Mouse (Mus musculus) left cerebral cortex, adult 8-10 months (tissue): ENCODE data around the gene Rexo1. TPM values are rescaled to one million over a fixed set of nuclear protein-coding genes. Genes with fewer than 3 reads are reported as not detected.
A peak's percentile ranks its signal among the peaks of the same experiment; 100 is the strongest.
"Not testable (repeated sequence)": the region's sequence is repeated elsewhere in the genome, so short reads cannot be mapped to it uniquely, and the experiment has no call there.

ENCODE experiments used
- DNase-seq, 2 experiments: peaks; one replicate each; pipeline ENCODE4 v3.0.0; 2022; ENCODE audit warnings: low spot score in 2 of 2
- total RNA-seq, 4 experiments: library from RNA; stranded (reverse); gene quantifications; 2 replicates each; pipeline ENCODE4 v1.2.4; 2022

The Rexo1 gene
- total RNA-seq: 10 to 100 TPM; 40.7 to 46.6 (median 44.7) TPM

DNA sequence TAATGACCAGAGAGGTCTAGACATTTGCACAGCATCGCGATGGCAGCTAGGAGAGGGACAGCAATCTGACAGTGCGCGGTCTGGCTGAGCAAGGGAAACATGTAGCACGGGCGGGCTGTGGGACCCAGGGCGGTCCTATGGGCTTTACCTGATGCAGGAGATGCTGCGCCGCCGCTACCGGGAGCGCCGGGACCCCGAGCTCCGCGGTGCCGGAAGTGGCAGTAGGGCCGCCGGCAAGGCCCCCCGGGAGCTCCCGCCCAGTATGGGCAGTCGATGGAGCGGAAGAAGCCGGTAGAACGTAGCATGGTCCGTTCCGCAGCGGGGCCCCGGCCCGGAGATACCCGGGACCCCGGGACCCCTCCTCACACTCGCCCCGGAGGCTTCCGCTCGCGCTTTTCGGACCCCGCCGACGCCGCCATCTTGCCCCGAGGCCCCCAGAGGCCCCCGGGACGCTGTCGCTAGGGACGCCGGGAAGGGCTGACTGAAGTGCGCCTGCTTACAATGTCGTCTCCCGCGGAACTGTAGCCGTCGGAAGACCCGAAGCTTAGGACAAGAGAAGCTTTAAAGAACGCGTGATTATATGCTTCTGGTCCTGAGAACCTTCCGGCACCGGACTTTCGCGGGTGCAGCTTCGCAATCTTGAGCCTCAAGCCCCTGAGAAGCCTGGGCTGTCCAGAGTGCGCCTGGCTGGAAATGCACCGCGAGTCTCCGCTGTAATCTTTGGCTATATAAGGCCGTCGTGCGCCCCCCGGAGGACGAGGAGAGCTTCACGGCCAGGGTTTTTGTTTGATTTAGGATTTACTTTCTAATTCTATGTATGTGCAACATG lies at the start of gene Rexo1:
Gene Rexo1, minus strand, starts transcription at position 445 of the 829 bp plus-strand sequence.
- peak; percentile 89 to 92 for DNase-seq

DNA sequence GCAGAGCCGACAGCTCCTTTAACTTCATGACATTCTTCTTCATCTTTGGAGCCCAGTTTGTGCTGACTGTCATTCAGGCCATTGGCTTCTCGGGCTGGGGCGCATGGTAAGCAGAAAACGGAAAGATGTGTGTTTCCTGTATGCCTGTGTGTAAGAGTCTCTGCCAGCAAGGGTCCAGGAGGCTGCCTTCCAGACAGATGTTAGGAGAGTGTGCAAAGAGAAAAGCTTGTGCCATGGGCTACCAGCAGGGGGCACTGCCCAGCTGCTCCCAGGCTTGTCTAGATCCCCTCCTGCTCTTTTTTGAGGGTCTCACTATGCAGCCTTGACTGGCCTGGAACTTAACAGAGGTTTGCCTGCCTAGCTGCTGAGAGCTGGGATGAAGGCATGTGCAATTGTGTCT lies 49.7 kb upstream of the Rexo1 start:
- DNase-seq: no peak

DNA sequence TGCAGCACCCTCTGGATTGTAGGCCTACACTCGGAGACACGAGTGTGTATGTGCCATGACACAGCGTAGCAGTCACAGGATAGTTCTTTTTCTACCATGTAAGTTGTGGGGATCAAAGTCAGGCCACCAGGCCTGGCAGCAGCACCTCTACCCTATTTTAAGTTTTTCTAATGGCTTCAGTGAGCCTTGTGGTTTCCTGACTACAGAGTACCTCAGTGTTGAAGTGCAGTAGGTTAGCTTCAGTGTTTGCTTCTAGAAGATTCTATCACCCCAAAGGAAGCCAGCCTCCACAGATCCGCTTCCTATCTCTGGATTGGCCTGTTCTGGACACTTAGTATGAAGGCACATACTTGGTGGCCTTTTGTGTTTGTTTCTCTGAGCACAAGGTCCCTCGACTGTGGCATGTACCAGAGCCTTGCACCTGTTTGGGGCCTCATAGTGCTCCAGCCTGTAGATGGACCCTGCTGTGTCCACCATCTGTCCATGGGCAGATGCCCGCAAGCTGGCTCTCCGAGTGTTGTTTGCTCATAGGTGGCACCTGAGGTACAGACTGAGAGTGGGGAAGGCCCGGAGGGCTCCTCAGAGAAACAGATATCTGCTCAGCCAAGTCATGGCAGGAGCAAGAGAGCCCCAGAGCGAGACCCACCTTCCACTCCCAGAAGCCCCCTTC lies 48.9 kb upstream of the Rexo1 start:
- DNase-seq: no peak

DNA sequence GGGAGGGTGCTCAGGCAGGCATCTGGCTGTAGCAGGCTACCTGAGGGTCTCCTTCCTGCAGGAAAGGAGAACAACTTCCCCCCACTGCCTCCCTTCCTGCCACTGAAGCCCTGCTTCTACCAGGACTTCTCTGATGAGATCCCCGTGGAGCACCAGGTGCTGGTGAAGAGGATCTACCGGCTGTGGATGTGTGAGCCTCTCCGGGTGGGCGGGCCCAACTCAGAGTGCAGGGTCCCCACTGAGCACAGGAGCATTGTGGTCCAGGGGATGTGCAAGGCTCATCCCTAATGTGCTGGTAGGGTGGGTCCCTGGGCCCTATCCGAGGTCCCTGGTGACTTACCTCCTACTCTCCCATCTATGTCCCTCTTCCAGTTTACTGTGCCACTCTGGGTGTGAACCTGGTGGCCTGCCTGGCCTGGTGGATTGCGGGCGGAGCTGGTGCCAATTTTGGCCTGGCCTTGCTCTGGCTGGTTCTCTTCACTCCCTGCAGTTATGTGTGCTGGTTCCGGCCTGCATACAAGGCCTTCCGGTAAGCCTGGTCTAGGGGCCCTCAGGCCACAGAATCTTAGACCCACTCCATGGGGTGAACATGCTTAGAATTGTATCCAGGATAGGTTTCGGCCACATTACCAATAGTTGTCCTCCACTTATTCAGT lies 48.0 kb upstream of the Rexo1 start:
- no peak for DNase-seq

DNA sequence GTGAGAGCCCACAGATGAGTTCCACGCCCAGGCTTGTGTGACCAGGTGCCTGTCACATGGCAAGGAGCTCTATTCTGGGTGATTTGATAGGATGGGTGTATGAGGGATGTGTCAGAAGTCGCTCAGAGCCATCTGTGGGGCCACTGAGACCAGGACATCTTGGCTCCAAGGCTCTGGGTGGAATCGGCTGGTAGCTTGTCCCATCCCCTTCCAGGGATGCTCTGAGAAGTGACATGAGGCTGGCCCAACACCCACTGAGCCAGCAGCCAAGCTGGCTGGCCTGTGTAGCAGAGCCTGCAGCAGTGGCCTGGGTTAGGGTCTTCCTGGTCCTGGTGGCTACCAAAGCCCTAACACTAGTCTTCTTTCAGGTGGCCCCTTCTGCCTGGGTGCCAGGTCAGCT lies 47.1 kb upstream of the Rexo1 start:
- DNase-seq: no peak

DNA sequence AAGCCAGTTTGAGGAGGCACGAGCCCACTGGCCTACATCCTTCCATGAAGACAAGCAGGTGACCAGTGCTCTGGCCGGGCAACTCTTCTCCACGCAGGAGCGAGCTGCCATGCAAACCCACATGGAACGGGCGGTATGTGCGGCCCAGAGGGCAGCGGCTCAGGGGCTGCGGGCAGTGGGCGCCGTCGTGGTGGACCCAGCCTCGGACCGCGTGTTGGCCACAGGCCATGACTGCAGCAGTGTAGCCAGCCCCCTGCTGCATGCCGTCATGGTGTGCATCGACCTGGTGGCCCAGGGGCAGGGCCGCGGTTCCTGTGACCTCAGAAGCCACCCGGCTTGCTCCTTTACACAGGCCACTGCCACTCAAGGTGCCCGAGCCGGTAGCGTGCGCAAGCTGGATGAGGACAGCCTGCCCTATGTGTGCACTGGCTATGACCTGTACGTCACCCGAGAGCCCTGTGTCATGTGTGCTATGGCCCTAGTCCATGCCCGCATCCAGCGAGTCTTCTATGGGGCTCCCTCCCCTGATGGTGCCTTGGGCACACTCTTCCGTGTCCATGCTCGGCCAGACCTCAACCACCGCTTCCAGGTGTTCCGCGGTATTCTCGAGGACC lies 45.5 kb upstream of the Rexo1 start:
- DNase-seq: no peak

DNA sequence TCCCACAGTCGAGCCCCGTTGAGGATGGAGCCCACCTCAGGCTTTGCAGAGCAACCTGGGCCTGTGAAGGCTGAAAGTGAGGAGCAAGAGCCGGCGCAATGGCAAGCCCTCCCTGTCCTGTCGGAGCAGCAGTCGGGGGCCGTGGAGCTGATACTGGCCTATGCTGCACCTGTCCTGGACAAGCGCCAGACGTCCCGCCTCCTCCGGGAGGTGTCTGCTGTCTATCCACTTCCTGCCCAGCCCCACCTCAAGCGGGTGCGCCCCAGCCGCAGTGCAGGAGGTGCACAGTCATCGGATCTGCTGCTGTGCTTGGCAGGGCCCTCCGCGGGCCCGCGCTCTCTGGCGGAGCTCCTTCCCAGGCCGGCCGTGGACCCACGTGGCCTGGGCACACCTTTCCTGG lies 44.9 kb upstream of the Rexo1 start:
- no peak for DNase-seq

DNA sequence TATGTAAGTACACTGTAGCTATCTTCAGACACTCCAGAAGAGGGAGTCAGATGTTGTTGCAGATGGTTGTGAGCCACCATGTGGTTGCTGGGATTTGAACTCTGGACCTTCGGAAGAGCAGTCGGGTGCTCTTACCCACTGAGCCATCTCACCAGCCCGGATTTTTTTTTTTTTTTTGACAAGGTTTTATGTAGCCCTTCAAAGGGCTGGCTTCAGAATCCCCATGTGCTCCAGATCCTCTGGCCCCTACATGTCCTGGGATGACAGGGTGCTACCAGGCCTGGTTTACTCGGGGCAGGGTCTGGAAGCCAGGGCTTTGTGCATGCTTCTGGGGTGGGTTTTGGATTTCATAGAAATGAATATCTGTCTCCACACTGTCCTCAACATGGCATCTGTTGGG lies 44.4 kb upstream of the Rexo1 start, which contains the start of gene Gm49322:
Gene Gm49322, plus strand, starts transcription at position 301 of the 400 bp plus-strand sequence.
- not testable (repeated sequence) for DNase-seq

DNA sequence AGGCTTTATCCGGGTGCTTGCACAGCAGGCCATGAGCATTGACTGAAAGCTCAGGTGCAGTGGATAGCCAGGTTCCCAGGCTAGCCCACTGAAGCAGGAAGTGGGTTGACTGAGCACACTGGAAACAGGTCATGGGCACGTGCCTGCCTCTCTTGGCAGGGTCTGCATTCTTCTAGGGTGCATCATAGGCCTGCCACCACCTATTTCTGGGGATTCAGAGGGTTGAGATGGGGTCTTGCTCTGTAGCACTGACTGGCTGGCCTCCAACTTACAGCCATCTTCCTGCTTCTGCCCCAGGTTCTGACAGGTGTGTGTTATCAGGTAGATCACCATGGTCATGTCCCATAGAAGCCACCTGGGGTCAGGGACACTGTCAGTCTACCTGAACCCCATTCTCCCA lies 43.6 kb upstream of the Rexo1 start:
- no peak for DNase-seq

DNA sequence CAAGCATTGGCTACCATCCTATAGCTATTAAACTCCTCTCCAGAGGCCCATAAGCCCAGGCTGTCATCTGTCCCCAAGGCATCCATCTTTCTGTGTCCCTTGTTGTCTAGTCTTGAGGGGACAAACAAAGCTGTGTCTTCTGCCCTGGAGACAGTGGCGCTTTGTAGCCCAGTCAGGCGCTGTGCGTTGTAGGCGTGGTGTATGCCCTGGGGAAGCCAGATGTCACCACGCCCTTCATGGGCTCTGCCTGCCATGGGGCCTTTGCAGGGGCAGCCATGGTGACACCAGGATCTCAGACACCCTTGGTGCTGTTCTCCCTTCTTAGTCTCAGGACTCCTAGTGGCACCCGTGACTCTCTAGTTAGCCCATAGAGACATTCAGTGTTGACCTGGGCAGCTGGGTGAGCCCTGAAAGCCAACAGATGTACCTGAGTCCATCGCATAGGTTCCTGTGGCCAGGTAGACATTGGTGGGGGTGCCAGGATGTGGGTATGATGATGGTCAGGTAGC lies 42.7 kb upstream of the Rexo1 start:
- no peak for DNase-seq

DNA sequence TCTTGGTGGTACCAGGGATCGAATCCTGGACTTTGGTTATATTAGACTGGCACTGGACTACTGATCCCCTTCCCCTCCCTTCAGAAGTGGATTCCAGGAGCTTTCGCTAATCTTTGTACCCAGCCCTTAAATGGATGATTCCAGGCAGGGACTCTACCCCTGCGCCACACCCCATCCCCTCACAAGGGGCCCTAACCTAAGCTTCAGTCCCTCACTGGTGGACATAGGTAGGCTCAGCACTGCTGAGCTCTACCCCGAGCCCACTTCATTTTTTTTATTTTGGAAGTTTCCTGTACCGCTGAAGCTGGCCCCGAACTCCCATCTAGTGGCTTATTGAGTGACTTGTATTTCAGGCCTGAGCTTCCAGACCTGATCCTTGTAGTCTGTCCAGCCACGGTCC lies 42.0 kb upstream of the Rexo1 start:
- no peak for DNase-seq

DNA sequence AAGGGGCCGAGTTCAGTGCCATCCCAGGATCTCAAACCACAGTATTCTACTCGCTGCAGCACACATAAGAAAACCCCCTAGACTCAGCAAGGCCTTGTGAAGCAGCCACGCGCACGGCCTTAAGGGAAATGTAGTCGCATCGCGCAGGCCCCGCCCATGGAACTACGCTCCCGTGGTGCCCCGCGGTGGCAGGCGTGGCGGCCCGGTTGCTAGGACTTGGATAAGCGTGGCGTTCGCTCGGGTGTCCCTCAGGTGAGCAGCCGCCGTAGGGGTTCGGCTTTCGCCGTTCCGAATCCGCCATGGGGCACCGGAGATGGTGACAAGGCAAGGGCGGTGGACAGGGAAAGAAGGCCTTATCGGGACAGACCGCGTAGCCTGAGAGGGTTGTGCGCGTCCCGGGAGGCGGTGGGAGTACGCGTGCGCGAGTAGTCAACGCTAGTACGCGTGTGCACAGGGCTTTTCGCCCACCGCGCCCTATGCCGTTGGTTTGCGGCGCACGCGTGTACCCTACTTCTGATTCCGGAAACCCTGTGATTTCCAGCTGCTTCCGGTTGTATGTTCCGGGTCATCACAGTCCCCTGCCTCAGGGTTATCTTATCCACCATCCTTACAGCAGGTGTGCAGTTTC lies 41.5 kb upstream of the Rexo1 start, which contains the start of the genes Scamp4 and Adat3:
Gene Scamp4, plus strand, starts transcription at position 175 of the 628 bp plus-strand sequence.
Gene Adat3, plus strand, starts transcription at position 183 of the 628 bp plus-strand sequence.
- peak; percentile 94 to 97 for DNase-seq

DNA sequence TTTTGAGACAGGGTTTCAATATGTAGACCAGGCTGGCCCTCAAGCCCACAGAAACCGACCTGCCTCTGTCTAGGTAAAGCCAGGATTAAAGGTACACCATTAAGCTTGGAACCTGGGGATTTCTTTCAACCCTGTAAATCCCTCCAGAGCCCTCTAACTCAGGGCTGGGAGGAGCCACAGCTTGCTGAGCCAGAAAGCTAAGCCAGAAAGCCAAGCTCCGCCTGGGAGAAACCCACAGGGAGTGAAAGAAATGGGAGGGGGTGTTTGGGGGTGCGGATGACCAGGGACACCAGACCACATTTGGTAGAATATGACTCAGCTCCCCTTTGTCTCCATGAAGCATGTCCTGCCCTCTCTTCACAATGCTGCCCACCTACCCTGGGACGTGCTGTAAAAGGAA lies 35.0 kb upstream of the Rexo1 start:
- no peak for DNase-seq

DNA sequence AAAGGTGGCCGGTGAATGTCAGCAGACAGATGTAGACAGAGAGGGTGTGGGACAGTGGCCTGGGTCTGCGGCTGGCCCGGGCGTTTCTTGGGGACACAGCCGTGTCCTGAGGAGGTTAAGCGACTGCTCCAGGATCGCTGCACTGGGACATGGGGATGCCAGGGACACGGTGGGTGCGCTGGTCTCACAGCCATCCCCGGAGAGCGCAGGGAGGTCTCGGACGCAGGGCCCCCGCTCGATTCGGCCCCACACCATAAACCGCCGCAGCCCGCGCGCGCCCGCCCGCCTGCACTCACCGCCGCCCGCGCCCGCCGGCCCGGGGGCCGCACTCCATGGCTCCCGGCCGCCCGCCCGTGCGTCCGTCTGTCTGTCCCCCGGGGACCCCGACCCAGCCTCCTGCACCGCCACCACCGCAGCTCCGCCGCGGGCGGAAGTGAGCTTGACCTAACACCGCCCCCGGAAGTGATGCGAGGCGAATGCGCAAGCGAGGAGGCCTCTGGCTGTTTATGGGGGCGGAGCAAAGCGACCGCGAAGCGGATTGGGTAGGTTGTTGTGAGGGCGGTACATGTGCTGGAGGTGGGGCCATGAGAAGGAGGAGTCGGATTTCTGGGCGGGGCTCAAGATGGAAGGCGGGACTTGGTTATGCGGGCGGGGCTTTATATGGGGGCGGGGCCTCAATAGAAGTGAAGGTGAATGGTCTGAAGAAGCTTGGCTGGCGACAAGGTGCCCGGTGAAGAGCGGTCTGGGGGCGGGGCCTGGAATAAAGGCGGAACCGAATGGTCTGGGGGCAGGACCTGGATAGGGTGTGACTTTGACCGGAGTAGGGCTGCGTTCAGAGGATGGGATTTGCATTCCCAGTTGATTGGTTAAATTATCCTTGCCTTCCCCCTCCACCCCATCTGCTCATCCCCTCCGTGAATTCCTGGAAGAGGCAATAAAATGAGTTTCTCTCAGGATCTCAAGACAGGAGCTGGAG lies 28.8 kb upstream of the Rexo1 start, which contains the start of gene Abhd17a:
Gene Abhd17a, minus strand, starts transcription at position 463 of the 976 bp plus-strand sequence.
- peak; percentile 74 to 95 for DNase-seq

DNA sequence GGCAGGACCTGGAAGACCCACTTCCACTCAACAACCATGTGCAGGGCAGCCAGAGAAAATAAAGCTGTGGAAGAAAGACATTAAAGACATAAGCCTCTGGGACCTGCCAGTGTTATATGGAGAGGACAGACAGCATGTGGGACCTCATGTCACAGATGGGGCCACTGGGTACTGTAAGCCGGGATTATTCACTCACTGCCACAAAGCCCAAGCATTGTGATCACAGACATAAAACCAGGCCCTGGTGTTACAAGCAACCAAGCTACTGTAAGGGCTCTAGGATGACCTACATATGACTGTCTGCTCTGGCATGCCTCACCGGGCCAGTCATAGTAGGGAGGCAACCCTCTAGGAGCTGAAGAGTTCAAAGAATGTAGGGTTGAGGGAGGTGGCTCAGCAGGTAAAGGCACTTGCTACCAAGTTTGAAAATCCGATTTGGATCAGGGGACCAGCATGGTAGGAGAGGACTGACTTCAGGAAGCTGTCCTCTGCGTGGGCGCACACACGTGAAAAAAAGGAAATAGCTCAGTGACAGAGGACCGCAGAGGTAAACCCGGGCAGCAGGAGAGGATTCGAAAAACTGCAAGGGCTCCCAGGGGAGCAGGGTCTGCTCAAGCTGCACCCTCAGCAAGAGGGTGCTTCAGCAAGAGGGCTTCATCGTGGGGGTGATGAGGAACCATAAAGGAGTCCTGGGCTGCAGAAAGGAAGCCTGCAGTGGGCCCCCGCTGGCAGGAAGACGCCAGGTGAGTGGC lies 27.9 kb upstream of the Rexo1 start:
- peak in 1 of 2 experiments; percentile 50 for DNase-seq

DNA sequence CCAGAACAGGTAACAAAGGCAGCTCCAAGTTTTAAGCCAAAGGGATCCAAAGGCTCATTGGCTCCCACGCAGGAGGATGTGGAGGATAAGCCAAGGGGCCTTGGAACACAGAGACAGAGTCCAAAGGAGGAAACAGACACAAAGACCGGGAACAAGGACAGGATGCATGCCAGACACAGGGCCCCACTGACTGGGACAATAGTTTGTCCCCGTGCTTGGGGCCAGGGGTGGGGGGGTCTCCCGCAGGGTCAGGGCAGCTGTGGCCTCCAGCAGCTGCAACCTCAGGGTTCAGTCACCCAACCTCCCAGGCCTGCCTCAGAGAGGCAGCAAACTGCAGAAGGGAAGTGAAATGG lies 25.9 kb upstream of the Rexo1 start:
- DNase-seq: no peak

DNA sequence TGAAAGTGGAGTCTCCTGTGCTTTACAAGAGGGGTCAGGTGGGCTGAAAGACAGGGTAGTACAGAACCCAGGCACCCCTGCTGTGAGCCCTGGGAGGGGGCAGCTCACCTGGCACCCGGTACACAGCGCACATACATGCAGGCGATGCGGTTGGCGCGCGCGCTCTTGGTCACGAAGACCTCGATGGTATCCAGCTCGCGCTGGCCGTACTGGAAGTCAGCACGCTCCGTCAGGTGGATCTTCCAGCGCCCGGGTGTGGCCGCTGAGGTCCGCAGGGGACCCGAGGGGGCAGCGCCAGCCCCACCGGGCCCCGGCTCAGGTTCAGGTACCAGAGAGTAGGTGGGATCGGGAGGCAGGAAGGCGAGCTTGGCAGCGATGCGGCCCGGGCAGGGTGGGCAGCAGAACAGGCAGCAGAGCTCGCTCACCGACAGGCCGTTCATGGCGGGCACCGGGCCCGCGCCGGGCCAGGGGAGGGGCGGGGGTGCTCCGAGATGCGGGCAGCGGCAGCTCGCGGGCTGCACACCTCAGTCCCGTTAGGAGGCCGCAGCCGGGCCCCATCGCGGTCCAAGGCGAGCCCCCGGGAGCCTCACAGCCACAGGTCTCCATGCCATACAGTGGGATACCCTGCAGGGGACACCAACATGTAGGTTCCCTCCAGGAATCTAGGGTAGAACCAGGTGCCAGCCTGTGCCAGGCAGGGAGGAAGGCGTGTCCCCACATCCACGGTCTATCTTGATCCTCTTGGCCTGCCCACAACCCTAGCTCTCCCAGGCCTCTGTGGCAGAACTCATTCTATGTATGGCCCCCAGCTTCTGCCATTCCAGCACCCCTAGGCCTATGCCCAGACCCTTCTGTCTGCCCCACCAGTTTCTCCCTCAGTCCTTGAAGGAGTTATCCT lies 25.3 kb upstream of the Rexo1 start:
- DNase-seq: no peak

DNA sequence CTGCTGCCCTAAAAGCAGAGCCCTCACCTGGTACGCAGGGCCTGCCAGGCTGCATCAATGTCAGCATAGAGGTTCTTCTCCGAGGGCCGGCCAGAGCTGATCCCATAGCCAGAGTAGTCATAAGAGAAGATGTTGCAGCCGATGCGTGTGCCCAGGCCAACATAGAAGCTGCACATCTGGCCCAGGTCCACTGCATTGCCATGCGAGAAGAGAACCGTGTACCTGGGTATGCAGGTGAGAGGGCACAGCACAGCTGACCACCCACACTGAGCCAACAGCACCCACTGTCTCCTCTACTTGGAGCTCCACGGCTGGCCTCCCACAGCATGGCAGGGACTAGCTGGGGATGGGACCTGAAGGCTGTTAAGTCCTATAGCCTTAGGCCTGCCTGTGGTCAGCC lies 24.2 kb upstream of the Rexo1 start:
- no peak for DNase-seq
